Mouse (Mus musculus) liver, postnatal 0 days (tissue): ENCODE measurements at regions not wholly inside any gene's neighbourhood (a gene's known extent, or its start where the extent isn't known, plus 50 kb on each side); places are given as distances from the start of the nearest gene placed in this dataset.

Experiments used
- ATAC-seq: fragments of 200-750 bp; cut with Nextera tagmentation; 2 replicates; pipeline ENCODE4 v1.8.0; 2017; ENCODE audit warnings: mild to moderate bottlenecking, moderate library complexity
- DNase-seq: peaks from one replicate; pipeline ENCODE4 v3.0.0-alpha.2; 2016
- H3K27ac ChIP-seq: fragments of 300-500 bp; sonication (generic); 2 replicates; pipeline ENCODE4 v1.5.1; 2014; ENCODE audit warnings: antibody characterized with exemption, moderate library complexity, mild to moderate bottlenecking, low read depth
- H3K27me3 ChIP-seq: fragments of 300-500 bp; sonication (generic); 2 replicates; pipeline ENCODE4 v1.6.1; 2014; ENCODE audit warnings: low read length, control low read depth, mixed read lengths; ENCODE audit not compliant: insufficient read depth
- H3K36me3 ChIP-seq: fragments of 300-500 bp; sonication (generic); replicated peaks from 2 replicates; pipeline ENCODE4 v1.6.1; 2014; ENCODE audit warnings: mild to moderate bottlenecking, control low read depth, low read length, moderate library complexity, mixed read lengths; ENCODE audit not compliant: insufficient read depth
- H3K4me1 ChIP-seq: fragments of 300-500 bp; sonication (generic); 2 replicates; pipeline ENCODE4 v1.6.1; 2014; ENCODE audit warnings: antibody characterized with exemption, mild to moderate bottlenecking, control low read depth; ENCODE audit not compliant: insufficient read depth
- H3K4me2 ChIP-seq: fragments of 300-500 bp; sonication (generic); 2 replicates; pipeline ENCODE4 v1.6.1; 2014; ENCODE audit warnings: low read depth, mild to moderate bottlenecking, low read length, moderate library complexity, mixed read lengths
- H3K4me3 ChIP-seq: fragments of 300-500 bp; sonication (generic); 2 replicates; pipeline ENCODE4 v1.5.1; 2014; ENCODE audit warnings: low read depth, low read length
- H3K9ac ChIP-seq: fragments of 300-500 bp; sonication (generic); replicated peaks from 2 replicates; pipeline ENCODE4 v1.6.1; 2014; ENCODE audit warnings: mild to moderate bottlenecking, moderate library complexity
- H3K9me3 ChIP-seq: fragments of 300-500 bp; sonication (generic); 2 replicates; pipeline ENCODE4 v1.6.1; 2016; ENCODE audit warnings: mild to moderate bottlenecking, control low read depth, low read length, mixed read lengths
- CTCF ChIP-seq: sonication (generic); IDR thresholded peaks from 2 replicates; pipeline ENCODE4 v1.5.1; 2016; ENCODE audit warnings: antibody characterized with exemption, low read depth
- EP300 ChIP-seq: IDR thresholded peaks from 2 replicates; pipeline ENCODE4 v1.6.1; 2016; ENCODE audit warnings: antibody characterized with exemption, low read depth, mild to moderate bottlenecking
- WGBS: fragments of 180-500 bp; shearing (Covaris S2); extraction: QIAGEN DNeasy Blood & Tissue Kit; methylation state at CpG from one replicate; pipeline ENCODE4 v1.1.7; 2014; ENCODE audit not compliant: insufficient replicate concordance; 5-methylcytosine and 5-hydroxymethylcytosine counted together

- Histone ChIP-seq H3K4me1 (no peaks in the 10 kb centered on the region), H3K9ac (no peak overlapping the region), H3K4me3 (no peak overlapping the region), H3K9me3 (no peaks in the 10 kb centered on the region), H3K36me3 (no peaks in the 10 kb centered on the region), H3K27me3 (no peaks in the 10 kb centered on the region), H3K27ac (no peak overlapping the region), H3K4me2 (no peak overlapping the region)
- ATAC-seq (no peak), DNase-seq (no peak)
- no peak for TF ChIP-seq CTCF
- TF ChIP-seq EP300, result no peak
- WGBS, result 73% methylated on average over 11 of the region's 11 CpGs
Measured at GRCm38 (mm10) chr1:143503436-143504065, 136.9 kb upstream of the B3galt2 start.

- H3K27ac ChIP-seq, result no peak overlapping the region
- WGBS, result 71% methylated on average over 3 of the region's 3 CpGs
- H3K27me3 ChIP-seq, result no peaks in the 10 kb centered on the region
- no peak overlapping the region for H3K4me2 ChIP-seq
- H3K36me3 ChIP-seq, result no peaks in the 10 kb centered on the region
- TF ChIP-seq CTCF (no peak), EP300 (no peak)
- no peak overlapping the region for H3K4me3 ChIP-seq
- ATAC-seq (no peak), DNase-seq (no peak)
- no peak overlapping the region for H3K9ac ChIP-seq
- no peaks in the 10 kb centered on the region for H3K9me3 ChIP-seq
- no peaks in the 10 kb centered on the region for H3K4me1 ChIP-seq
Measured at GRCm38 (mm10) chr1:143504066-143504440, 136.4 kb upstream of the B3galt2 start.

- ATAC-seq (no peak), DNase-seq (no peak)
- Histone ChIP-seq H3K27me3 (no peaks in the 10 kb centered on the region), H3K9ac (no peak overlapping the region), H3K4me2 (no peak overlapping the region), H3K4me3 (no peak overlapping the region), H3K4me1 (no peaks in the 10 kb centered on the region), H3K9me3 (no peaks in the 10 kb centered on the region), H3K27ac (no peak overlapping the region), H3K36me3 (no peaks in the 10 kb centered on the region)
- TF ChIP-seq CTCF (no peak), EP300 (no peak)
- WGBS, result 80% methylated on average over 1 of the region's 1 CpGs
Measured at GRCm38 (mm10) chr1:143505318-143505717, 135.1 kb upstream of the B3galt2 start.

GRCm38 (mm10) chr1:143523831-143524521, 116.5 kb upstream of the B3galt2 start:
- Histone ChIP-seq H3K36me3 (no peaks in the 10 kb centered on the region), H3K27ac (no peak overlapping the region), H3K4me3 (no peak overlapping the region), H3K4me1 (no peaks in the 10 kb centered on the region), H3K9ac (no peak overlapping the region), H3K27me3 (no peaks in the 10 kb centered on the region), H3K4me2 (no peak overlapping the region), H3K9me3 (no peaks in the 10 kb centered on the region)
- DNase-seq (no peak), ATAC-seq (no peak)
- TF ChIP-seq EP300 (no peak), CTCF (no peak)
- WGBS, result 68% methylated on average over 6 of the region's 6 CpGs

GRCm38 (mm10) chr1:143524522-143524865, 116.0 kb upstream of the B3galt2 start:
- Histone ChIP-seq H3K36me3 (no peaks in the 10 kb centered on the region), H3K4me1 (no peaks in the 10 kb centered on the region), H3K27ac (no peak overlapping the region), H3K27me3 (no peaks in the 10 kb centered on the region), H3K4me3 (no peak overlapping the region), H3K9me3 (no peaks in the 10 kb centered on the region), H3K4me2 (no peak overlapping the region), H3K9ac (no peak overlapping the region)
- 68% methylated on average over 5 of the region's 5 CpGs for WGBS
- DNase-seq, result no peak
- TF ChIP-seq EP300, result no peak
- TF ChIP-seq CTCF, result no peak
- ATAC-seq, result no peak

GRCm38 (mm10) chr1:143540223-143540622, 100.2 kb upstream of the B3galt2 start:
- no peak overlapping the region for H3K4me2 ChIP-seq
- TF ChIP-seq EP300 (no peak), CTCF (no peak)
- H3K36me3 ChIP-seq, result no peaks in the 10 kb centered on the region
- H3K27me3 ChIP-seq, result no peaks in the 10 kb centered on the region
- H3K4me3 ChIP-seq, result no peak overlapping the region
- H3K27ac ChIP-seq, result no peak overlapping the region
- no peak overlapping the region for H3K9ac ChIP-seq
- 88% methylated on average over 2 of the region's 2 CpGs for WGBS
- no peak for ATAC-seq
- no peaks in the 10 kb centered on the region for H3K4me1 ChIP-seq
- DNase-seq, result no peak
- no peaks in the 10 kb centered on the region for H3K9me3 ChIP-seq
